Mouse (Mus musculus) forebrain, embryonic 16.5 days (tissue): Measurements from ENCODE around the gene Olfr686. TPM values are rescaled to one million over a fixed set of nuclear protein-coding genes. Genes with fewer than 3 reads are reported as not detected.

Source experiments
- ATAC-seq: fragments of 200-750 bp; cut with Nextera tagmentation; 2 replicates; pipeline ENCODE4 v1.8.0; 2017; ENCODE audit warnings: mild to moderate bottlenecking, moderate library complexity
- H3K27ac ChIP-seq: fragments of 300-500 bp; sonication (generic); 2 replicates; pipeline ENCODE4 v1.5.1; 2014; ENCODE audit warnings: low read length, control low read depth
- H3K27me3 ChIP-seq: fragments of 300-500 bp; sonication (generic); replicated peaks from 2 replicates; pipeline ENCODE4 v1.6.1; 2014; ENCODE audit warnings: low read length; ENCODE audit not compliant: control insufficient read depth, insufficient read depth
- H3K36me3 ChIP-seq: fragments of 300-500 bp; sonication (generic); 2 replicates; pipeline ENCODE4 v1.6.1; 2014; ENCODE audit not compliant: control insufficient read depth, insufficient read depth
- H3K4me1 ChIP-seq: fragments of 300-500 bp; sonication (generic); replicated peaks from 2 replicates; pipeline ENCODE4 v1.6.1; 2014; ENCODE audit warnings: low read length; ENCODE audit not compliant: control insufficient read depth, insufficient read depth
- H3K4me2 ChIP-seq: fragments of 300-500 bp; sonication (generic); 2 replicates; pipeline ENCODE4 v1.6.1; 2014; ENCODE audit warnings: mild to moderate bottlenecking, low read length, control low read depth
- H3K4me3 ChIP-seq: fragments of 300-500 bp; sonication (generic); replicated peaks from 2 replicates; pipeline ENCODE4 v1.5.1; 2014; ENCODE audit warnings: mild to moderate bottlenecking, low read length, control low read depth
- H3K9ac ChIP-seq: fragments of 300-500 bp; sonication (generic); replicated peaks from 2 replicates; pipeline ENCODE4 v1.6.1; 2014; ENCODE audit warnings: low read depth, low read length, control low read depth
- H3K9me3 ChIP-seq: fragments of 300-500 bp; sonication (generic); 2 replicates; pipeline ENCODE4 v1.6.1; 2016; ENCODE audit warnings: low read length; ENCODE audit not compliant: control insufficient read depth
- WGBS: fragments of 180-500 bp; shearing (Covaris S2); extraction: QIAGEN DNeasy Blood & Tissue Kit; methylation state at CpG from one replicate; pipeline ENCODE4 v1.1.7; 2014; 5-methylcytosine and 5-hydroxymethylcytosine counted together
- polyA plus RNA-seq: library from polyadenylated mRNA; unstranded; fragments of >200 nt; fragmentation: Nextera tagmentation; extraction: Ambion mirVana; gene quantifications from 2 replicates; pipeline ENCODE4 v1.2.1, GENCODE M21; 2015

The Olfr686 gene
- polyA plus RNA-seq, result not detected in 2 replicates

GRCm38 (mm10) chr7:105207385-105207784 is at the start of gene Olfr686:
Gene Olfr686 (minus strand): TSS chr7:105207485.
- no peak within 1 kb of the TSS for H3K27ac ChIP-seq
- H3K36me3 ChIP-seq, result no peaks in the 10 kb centered on the region
- no peak within 1 kb of the TSS for H3K9ac ChIP-seq
- H3K4me1 ChIP-seq, result no peaks in the 10 kb centered on the region
- no peak for ATAC-seq
- H3K4me3 ChIP-seq, result no peak within 1 kb of the TSS
- no peak within 1 kb of the TSS for H3K4me2 ChIP-seq
- H3K27me3 ChIP-seq, result no peaks in the 10 kb centered on the region
- H3K9me3 ChIP-seq, result no peaks in the 10 kb centered on the region

DNA sequence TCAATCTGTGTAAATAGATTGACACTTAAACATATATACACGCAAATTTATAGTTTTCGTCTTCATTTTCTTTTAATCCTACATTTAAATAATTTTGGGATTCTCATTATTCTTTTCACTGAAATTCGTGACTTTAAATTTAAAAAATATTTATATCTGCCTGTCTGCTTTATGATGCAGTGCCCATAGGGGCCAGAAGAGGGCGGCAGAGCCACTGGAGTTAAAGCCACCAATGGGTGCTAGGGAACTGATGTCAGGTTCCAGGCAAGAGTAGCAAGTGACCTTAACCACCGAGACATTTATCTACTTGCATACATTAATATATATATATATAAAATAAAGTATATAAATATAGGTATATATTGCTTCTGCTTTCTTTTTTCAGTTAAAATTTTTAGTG is 49.4 kb upstream of the Olfr686 start:
- Histone ChIP-seq H3K4me3 (no peak overlapping the region), H3K27ac (no peak overlapping the region), H3K4me2 (no peak overlapping the region), H3K9me3 (no peaks in the 10 kb centered on the region), H3K4me1 (no peaks in the 10 kb centered on the region), H3K36me3 (no peaks in the 10 kb centered on the region), H3K9ac (no peak overlapping the region), H3K27me3 (no peaks in the 10 kb centered on the region)
- ATAC-seq, result no peak
- 65% methylated on average over 5 of the region's 5 CpGs for WGBS

- H3K4me3 ChIP-seq, result no peak overlapping the region
- 65% methylated on average over 1 of the region's 1 CpGs for WGBS
- no peak overlapping the region for H3K4me2 ChIP-seq
- H3K36me3 ChIP-seq, result no peaks in the 10 kb centered on the region
- H3K27me3 ChIP-seq, result no peaks in the 10 kb centered on the region
- no peak overlapping the region for H3K9ac ChIP-seq
- no peak for ATAC-seq
- no peak overlapping the region for H3K27ac ChIP-seq
- no peaks in the 10 kb centered on the region for H3K9me3 ChIP-seq
- H3K4me1 ChIP-seq, result no peaks in the 10 kb centered on the region
Measured at GRCm38 (mm10) chr7:105248197-105248596, 40.9 kb upstream of the Olfr686 start.

- 85% methylated on average over 3 of the region's 3 CpGs for WGBS
- ATAC-seq, result no peak
Measured at GRCm38 (mm10) chr7:105247671-105248070, 40.4 kb upstream of the Olfr686 start.

DNA sequence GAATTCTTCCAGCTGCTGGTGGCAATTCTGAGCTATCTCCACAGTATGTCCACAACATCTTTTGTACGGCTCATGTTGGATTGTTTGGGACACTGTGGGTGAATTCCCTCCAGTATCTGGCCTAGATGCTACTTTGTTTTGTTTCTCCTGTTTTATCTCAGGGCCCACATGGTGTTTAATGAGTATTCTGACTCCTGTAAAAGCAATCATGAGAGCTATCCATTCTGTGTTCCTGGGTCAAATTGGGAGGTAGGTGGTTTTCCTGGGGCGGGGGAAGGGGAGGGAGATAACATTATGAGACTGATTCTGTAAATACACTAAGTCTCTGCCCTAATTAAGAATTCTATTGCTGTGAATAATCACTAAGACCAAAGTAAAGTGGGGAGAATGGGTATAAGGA is 22.1 kb upstream of the Olfr686 start:
- Histone ChIP-seq H3K4me3 (no peak overlapping the region), H3K4me2 (no peak overlapping the region), H3K36me3 (no peaks in the 10 kb centered on the region), H3K27me3 (no peaks in the 10 kb centered on the region), H3K4me1 (no peaks in the 10 kb centered on the region), H3K9me3 (no peaks in the 10 kb centered on the region), H3K27ac (no peak overlapping the region), H3K9ac (no peak overlapping the region)
- no peak for ATAC-seq
- WGBS, result 89% methylated on average over 2 of the region's 2 CpGs

More at GRCm38 (mm10) chr7:105247671-105248070, 40.4 kb upstream of the Olfr686 start:
- Histone ChIP-seq H3K27me3 (no peaks in the 10 kb centered on the region), H3K4me2 (no peak overlapping the region), H3K9ac (no peak overlapping the region), H3K27ac (no peak overlapping the region), H3K4me1 (no peaks in the 10 kb centered on the region), H3K9me3 (no peaks in the 10 kb centered on the region), H3K36me3 (no peaks in the 10 kb centered on the region), H3K4me3 (no peak overlapping the region)

DNA sequence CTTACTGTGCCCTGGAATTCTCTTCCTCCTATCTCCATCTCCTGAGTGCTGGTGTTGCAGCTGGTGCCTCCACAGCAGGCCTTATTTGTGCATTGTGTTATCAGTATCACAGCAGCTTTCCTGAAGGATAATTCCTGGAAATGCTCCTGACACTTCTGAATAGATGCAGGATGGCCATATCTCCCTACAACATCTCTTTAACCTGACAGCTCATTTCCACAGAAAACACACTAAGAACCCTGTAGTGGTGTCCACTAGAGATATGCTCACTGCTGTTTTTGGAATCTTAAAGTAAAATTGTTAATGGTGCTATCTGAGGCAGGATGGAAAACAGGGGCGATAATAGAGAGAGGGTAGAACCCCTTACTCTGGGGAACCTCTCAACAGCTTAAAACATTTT is 20.9 kb upstream of the Olfr686 start:
- Histone ChIP-seq H3K27me3 (no peaks in the 10 kb centered on the region), H3K36me3 (no peaks in the 10 kb centered on the region), H3K4me3 (no peak overlapping the region), H3K9ac (no peak overlapping the region), H3K9me3 (no peaks in the 10 kb centered on the region), H3K4me2 (no peak overlapping the region), H3K4me1 (no peaks in the 10 kb centered on the region), H3K27ac (no peak overlapping the region)
- 97% methylated on average over 1 of the region's 1 CpGs for WGBS
- no peak for ATAC-seq

DNA sequence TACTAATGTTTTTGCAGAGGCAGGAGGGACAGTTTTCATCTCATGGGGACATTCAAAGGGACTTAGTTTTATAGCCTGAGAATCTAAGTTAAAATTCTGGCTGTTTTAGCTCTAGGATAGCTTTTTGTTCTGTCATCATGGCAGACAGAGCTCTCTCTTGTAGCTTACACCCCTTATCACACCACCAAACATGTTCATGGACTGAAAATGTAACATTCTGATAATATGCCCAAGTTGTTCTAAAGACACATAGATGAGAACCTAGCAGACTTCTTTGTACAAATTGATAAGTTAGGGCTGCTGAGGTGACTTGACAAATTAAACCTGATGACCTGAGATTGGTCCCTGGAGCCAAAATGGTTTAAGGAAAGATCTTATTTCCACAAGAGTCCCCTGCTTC is 19.4 kb upstream of the Olfr686 start:
- H3K27ac ChIP-seq, result no peak overlapping the region
- no peak for ATAC-seq
- H3K36me3 ChIP-seq, result no peaks in the 10 kb centered on the region
- no peaks in the 10 kb centered on the region for H3K4me1 ChIP-seq
- H3K9me3 ChIP-seq, result no peaks in the 10 kb centered on the region
- no peak overlapping the region for H3K4me3 ChIP-seq
- H3K27me3 ChIP-seq, result no peaks in the 10 kb centered on the region
- no peak overlapping the region for H3K9ac ChIP-seq
- H3K4me2 ChIP-seq, result no peak overlapping the region

GRCm38 (mm10) chr7:105226072-105226471 is 18.8 kb upstream of the Olfr686 start:
- Histone ChIP-seq H3K4me2 (no peak overlapping the region), H3K36me3 (no peaks in the 10 kb centered on the region), H3K27ac (no peak overlapping the region), H3K4me3 (no peak overlapping the region), H3K27me3 (no peaks in the 10 kb centered on the region), H3K4me1 (no peaks in the 10 kb centered on the region), H3K9me3 (no peaks in the 10 kb centered on the region), H3K9ac (no peak overlapping the region)
- ATAC-seq, result no peak

- H3K9me3 ChIP-seq, result no peaks in the 10 kb centered on the region
- WGBS, result 69% methylated on average over 4 of the region's 4 CpGs
- no peak overlapping the region for H3K9ac ChIP-seq
- no peak overlapping the region for H3K4me3 ChIP-seq
- no peak overlapping the region for H3K4me2 ChIP-seq
- no peaks in the 10 kb centered on the region for H3K27me3 ChIP-seq
- no peaks in the 10 kb centered on the region for H3K4me1 ChIP-seq
- ATAC-seq, result no peak
- H3K36me3 ChIP-seq, result no peaks in the 10 kb centered on the region
- no peak overlapping the region for H3K27ac ChIP-seq
Measured at GRCm38 (mm10) chr7:105218281-105218680, 11.0 kb upstream of the Olfr686 start.

DNA sequence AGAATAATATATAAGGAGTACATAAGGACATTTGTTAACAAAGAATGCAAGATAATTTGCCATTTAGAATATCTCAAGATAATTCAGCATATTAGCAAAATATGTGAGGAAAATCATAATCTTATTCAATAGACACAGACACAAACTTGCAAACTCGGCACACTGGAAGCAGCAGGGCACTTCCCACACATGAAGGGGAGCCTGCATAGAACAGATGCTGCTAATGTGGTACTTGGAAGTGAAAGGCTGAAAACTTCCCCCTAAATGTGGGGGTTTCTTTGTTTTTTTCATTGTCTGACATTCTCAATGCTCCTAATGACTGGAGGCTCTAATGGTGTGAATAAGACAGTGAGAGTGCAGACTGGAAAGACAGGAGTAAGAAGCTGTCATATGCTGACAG is 7.5 kb upstream of the Olfr686 start:
- no peak for ATAC-seq
- no peaks in the 10 kb centered on the region for H3K4me1 ChIP-seq
- WGBS, result 47% methylated on average over 1 of the region's 1 CpGs

More for the DNA sequence above, 7.5 kb upstream of the Olfr686 start:
- Histone ChIP-seq H3K4me3 (no peak overlapping the region), H3K27me3 (no peaks in the 10 kb centered on the region), H3K27ac (no peak overlapping the region), H3K36me3 (no peaks in the 10 kb centered on the region), H3K4me2 (no peak overlapping the region), H3K9me3 (no peaks in the 10 kb centered on the region), H3K9ac (no peak overlapping the region)
